Mouse (Mus musculus) bone marrow macrophage, adult 2 months (primary cell): ENCODE data around the gene Irf2.

Source experiments
- CTCF ChIP-seq: IDR thresholded peaks from 2 replicates; pipeline ENCODE4 v1.5.1; 2012; ENCODE audit warnings: low read depth, mild to moderate bottlenecking, low read length, moderate library complexity
- POLR2A ChIP-seq: IDR thresholded peaks from 2 replicates; pipeline ENCODE4 v1.6.1; 2012; ENCODE audit warnings: mild to moderate bottlenecking, low read depth, low read length, borderline replicate concordance

DNA sequence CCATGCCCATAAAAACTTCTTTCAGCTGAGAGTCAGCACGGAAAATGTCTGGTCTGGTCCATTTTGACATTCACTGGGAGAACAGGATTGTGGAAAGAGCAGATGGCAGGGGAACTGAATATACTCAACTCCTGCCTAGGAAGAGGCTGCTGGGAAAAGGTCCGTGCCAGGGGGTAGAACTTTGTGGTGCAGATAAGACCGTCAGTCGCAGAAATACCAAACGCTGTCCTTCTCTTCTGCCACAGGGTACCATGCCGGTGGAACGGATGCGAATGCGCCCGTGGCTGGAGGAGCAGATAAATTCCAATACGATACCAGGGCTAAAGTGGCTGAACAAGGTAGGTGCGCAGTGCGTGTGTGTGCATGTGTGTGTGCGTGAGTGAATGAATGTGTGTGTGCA is 53.7 kb downstream of the Irf2 start:
- no peak for TF ChIP-seq POLR2A
- TF ChIP-seq CTCF, result no peak
